Mouse (Mus musculus): ENCODE data around the gene Ankle1.

DNA sequence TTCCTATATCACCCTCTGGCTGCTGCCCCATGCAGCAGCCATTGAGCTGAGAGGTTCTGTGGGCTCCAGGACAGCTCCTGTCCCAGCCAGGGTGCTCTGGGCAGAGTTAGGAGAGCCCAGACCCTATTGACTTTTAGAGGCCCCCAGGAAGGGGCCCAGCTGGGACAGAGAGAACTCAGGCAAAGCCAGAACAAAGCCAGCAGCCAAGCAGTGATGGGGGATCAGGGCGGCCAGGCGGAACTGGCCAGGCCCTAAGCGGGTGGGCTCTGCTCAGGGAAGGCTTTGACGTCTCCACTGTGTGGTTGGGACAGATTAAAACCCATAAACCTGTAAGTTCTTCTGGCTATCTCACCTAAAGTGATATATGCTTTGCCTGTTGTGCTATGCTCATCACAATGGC is 26.8 kb upstream of the Ankle1 start:
- TF ChIP-seq CTCF (IDR thresholded peaks at IDR 0.05; ENCODE audit: borderline replicate concordance, insufficient read depth, low read length), result no peak
- no peak for TF ChIP-seq POLR2A (IDR thresholded peaks at IDR 0.05; ENCODE audit: low read depth, low read length)
